Mouse (Mus musculus) intestine, embryonic 16.5 days (tissue): Measurements from ENCODE around the gene Tff2. TPM values are rescaled to one million over a fixed set of nuclear protein-coding genes. Genes with fewer than 3 reads are reported as not detected.

Experiments
- ATAC-seq: fragments of 200-750 bp; cut with Nextera tagmentation; 2 replicates; pipeline ENCODE4 v1.8.0; 2017; ENCODE audit warnings: moderate TSS enrichment, moderate library complexity
- H3K27ac ChIP-seq: fragments of 300-500 bp; sonication (generic); 2 replicates; pipeline ENCODE4 v1.5.1; 2014; ENCODE audit warnings: mild to moderate bottlenecking, low read length
- H3K27me3 ChIP-seq: fragments of 300-500 bp; sonication (generic); replicated peaks from 2 replicates; pipeline ENCODE4 v1.6.1; 2014; ENCODE audit warnings: low read length, control low read depth, mixed read lengths; ENCODE audit not compliant: control insufficient read depth, insufficient read depth
- H3K36me3 ChIP-seq: fragments of 300-500 bp; sonication (generic); 2 replicates; pipeline ENCODE4 v1.6.1; 2014; ENCODE audit warnings: low read length, control low read depth; ENCODE audit not compliant: control insufficient read depth, insufficient read depth
- H3K4me1 ChIP-seq: fragments of 300-500 bp; sonication (generic); 2 replicates; pipeline ENCODE4 v1.6.1; 2014; ENCODE audit warnings: low read length, control low read depth, mixed read lengths; ENCODE audit not compliant: control insufficient read depth, insufficient read depth
- H3K4me2 ChIP-seq: fragments of 300-500 bp; sonication (generic); 2 replicates; pipeline ENCODE4 v1.6.1; 2014; ENCODE audit warnings: low read depth, low read length, control low read depth
- H3K4me3 ChIP-seq: fragments of 300-500 bp; sonication (generic); 2 replicates; pipeline ENCODE4 v1.5.1; 2014; ENCODE audit warnings: mild to moderate bottlenecking, low read length
- H3K9ac ChIP-seq: fragments of 300-500 bp; sonication (generic); 2 replicates; pipeline ENCODE4 v1.6.1; 2014; ENCODE audit warnings: low read depth, low read length
- H3K9me3 ChIP-seq: fragments of 300-500 bp; sonication (generic); 2 replicates; pipeline ENCODE4 v1.6.1; 2016; ENCODE audit warnings: low read length, control low read depth; ENCODE audit not compliant: control insufficient read depth
- WGBS: fragments of 180-500 bp; shearing (Covaris S2); extraction: QIAGEN DNeasy Blood & Tissue Kit; methylation state at CpG from one replicate; pipeline ENCODE4 v1.1.7; 2014; 5-methylcytosine and 5-hydroxymethylcytosine counted together
- polyA plus RNA-seq: library from polyadenylated mRNA; unstranded; fragments of >200 nt; fragmentation: Nextera tagmentation; extraction: Ambion mirVana; gene quantifications from 2 replicates; pipeline ENCODE4 v1.2.1, GENCODE M21; 2015

Gene Tff2
- polyA plus RNA-seq, 1 experiment from 2014 or later = 5.2 TPM

DNA sequence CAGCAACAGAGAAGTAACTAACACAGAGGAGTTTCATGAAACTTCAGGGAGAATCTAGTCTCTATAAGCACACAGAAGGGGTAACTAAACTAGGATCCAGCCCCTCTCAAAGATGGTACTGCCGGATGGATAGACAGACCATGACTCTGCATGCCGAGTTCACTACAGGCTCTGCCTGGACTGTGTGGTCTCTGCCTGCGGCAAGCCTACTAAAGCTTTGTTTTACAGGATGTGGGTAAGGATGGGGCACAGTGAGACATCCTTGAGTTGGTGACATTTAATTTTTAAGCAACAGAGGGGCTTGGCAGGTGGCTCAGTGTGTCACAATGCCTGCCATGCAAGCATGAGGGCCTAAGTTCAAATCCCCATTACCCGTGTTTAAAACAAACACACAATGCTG is 32.2 kb upstream of the Tff2 start:
- Histone ChIP-seq H3K4me1 (no peaks in the 10 kb centered on the region), H3K9me3 (no peaks in the 10 kb centered on the region), H3K9ac (no peak overlapping the region), H3K36me3 (no peaks in the 10 kb centered on the region), H3K4me2 (no peak overlapping the region), H3K27me3 (no peaks in the 10 kb centered on the region), H3K4me3 (no peak overlapping the region), H3K27ac (no peak overlapping the region)
- no peak for ATAC-seq
- WGBS = 81% methylated on average over 4 of the region's 4 CpGs

DNA sequence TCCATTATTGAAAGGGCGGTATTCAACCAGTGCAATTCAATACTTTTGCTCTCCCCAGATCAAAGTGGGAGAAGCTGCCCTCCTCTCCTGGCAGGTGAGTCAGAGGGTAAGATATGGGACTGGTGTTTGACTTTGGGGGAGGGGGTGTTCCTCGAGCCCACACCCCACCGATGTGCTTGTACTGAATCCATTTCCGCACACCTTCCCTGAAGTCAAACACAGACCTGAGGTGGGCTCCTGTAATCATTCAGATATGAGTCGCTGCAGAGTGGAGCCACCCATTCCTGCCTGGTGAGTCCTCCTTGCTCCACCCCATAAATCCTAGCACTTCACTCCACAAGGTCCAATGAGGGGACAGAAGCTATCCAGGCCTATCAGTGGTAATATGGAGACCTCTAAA is 25.7 kb upstream of the Tff2 start:
- no peaks in the 10 kb centered on the region for H3K36me3 ChIP-seq
- no peak overlapping the region for H3K9ac ChIP-seq
- 69% methylated on average over 5 of the region's 5 CpGs for WGBS
- no peaks in the 10 kb centered on the region for H3K27me3 ChIP-seq
- no peak overlapping the region for H3K27ac ChIP-seq
- H3K4me1 ChIP-seq = no peaks in the 10 kb centered on the region
- H3K9me3 ChIP-seq = no peaks in the 10 kb centered on the region
- no peak overlapping the region for H3K4me2 ChIP-seq
- H3K4me3 ChIP-seq = no peak overlapping the region
- no peak for ATAC-seq

DNA sequence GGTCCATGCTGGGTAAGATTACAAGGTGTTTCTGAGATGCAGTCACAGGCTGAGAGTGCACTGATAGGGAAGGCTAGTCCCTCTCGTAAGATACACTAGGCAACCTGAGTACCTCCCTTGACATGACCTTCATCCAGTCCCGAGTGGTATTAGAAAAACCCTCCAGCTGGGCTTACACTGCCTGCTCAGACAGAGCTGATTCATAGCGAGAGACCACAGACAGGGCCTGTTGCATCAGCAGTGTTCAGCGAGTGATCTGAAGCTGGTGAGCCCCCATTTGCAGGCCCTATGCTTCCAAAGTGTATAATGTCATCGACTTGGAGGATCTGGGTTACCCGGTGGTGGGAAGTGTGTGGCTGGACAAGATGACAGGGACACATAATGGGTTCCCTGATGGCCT is 21.0 kb upstream of the Tff2 start, which contains the start of gene Tff1:
Gene Tff1, minus strand, starts transcription at position 151 of the 400 bp plus-strand sequence.
- no peaks in the 10 kb centered on the region for H3K36me3 ChIP-seq
- H3K4me1 ChIP-seq = no peaks in the 10 kb centered on the region
- ATAC-seq = no peak
- H3K4me2 ChIP-seq = no peak within 1 kb of the TSS
- no peak within 1 kb of the TSS for H3K27ac ChIP-seq
- no peak within 1 kb of the TSS for H3K4me3 ChIP-seq
- WGBS = 75% methylated on average over 6 of the region's 6 CpGs
- H3K9ac ChIP-seq = no peak within 1 kb of the TSS
- H3K9me3 ChIP-seq = no peaks in the 10 kb centered on the region
- H3K27me3 ChIP-seq = no peaks in the 10 kb centered on the region

DNA sequence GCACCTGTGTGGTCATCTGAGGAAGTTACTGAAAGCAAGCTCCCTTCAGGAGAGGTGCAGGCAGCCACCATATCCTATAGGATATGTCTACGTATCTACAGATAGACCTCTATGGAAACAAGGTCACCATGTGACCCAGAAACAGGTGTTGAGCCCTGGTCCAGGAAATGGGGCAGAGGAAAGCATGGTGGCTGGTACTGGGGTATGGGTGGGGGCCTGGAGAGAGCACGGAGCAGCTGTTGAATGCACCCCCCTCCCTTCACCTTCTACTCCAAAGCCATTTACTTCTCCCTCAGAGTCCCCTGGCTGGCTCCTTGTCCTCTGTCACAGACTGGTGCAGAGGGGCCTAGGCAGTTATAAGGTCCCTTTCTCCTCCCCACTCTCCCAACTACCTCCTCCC is 19.7 kb upstream of the Tff2 start:
- Histone ChIP-seq H3K9me3 (no peaks in the 10 kb centered on the region), H3K9ac (no peak overlapping the region), H3K4me1 (no peaks in the 10 kb centered on the region), H3K27ac (no peak overlapping the region), H3K4me2 (no peak overlapping the region), H3K4me3 (no peak overlapping the region), H3K27me3 (no peaks in the 10 kb centered on the region), H3K36me3 (no peaks in the 10 kb centered on the region)
- 79% methylated on average over 2 of the region's 2 CpGs for WGBS
- ATAC-seq = no peak

DNA sequence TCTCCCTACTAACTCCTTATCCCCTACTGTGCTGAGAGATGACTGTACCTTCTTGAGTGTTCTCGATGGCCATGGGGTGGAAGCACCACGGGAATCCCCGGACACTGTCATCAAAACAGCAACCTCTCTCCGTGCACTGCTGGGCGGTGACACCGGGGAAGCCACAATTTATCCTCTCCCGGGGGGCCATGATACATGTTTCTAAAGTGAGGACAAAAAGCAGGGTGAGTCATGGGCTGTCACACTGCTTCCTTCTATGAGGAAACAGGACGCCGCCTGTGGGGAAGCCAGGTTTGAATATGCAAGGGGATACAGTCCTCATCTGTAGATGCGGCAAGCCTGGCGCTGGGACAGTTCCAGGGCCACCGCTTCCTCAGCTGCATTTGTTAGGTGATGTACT is 18.5 kb upstream of the Tff2 start:
- no peak for ATAC-seq
- no peak overlapping the region for H3K27ac ChIP-seq
- no peak overlapping the region for H3K4me3 ChIP-seq
- 81% methylated on average over 12 of the region's 12 CpGs for WGBS
- H3K36me3 ChIP-seq = no peaks in the 10 kb centered on the region
- no peak overlapping the region for H3K4me2 ChIP-seq
- H3K27me3 ChIP-seq = no peaks in the 10 kb centered on the region
- H3K4me1 ChIP-seq = no peaks in the 10 kb centered on the region
- H3K9ac ChIP-seq = no peak overlapping the region
- H3K9me3 ChIP-seq = no peaks in the 10 kb centered on the region

DNA sequence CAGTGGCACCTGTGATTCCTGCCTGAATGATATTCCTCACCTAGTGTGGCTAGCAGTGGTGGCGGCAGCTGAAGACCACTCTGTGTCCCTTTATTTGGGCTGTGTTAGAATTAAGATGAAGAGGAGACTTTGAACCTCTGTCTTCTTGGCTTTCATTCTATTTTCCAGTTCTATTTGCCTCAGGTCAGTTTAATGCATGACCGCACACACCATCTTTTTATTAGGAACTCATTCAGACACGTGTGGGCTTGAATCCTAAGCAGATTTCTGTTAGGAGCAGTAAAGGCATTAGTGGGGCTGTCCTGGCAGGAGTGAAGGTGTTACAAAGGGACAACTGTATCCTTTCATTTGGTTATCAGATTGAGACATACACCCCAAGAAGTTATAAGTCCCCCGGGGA is 16.2 kb upstream of the Tff2 start:
- H3K27ac ChIP-seq = no peak overlapping the region
- H3K9me3 ChIP-seq = no peaks in the 10 kb centered on the region
- ATAC-seq = no peak

DNA sequence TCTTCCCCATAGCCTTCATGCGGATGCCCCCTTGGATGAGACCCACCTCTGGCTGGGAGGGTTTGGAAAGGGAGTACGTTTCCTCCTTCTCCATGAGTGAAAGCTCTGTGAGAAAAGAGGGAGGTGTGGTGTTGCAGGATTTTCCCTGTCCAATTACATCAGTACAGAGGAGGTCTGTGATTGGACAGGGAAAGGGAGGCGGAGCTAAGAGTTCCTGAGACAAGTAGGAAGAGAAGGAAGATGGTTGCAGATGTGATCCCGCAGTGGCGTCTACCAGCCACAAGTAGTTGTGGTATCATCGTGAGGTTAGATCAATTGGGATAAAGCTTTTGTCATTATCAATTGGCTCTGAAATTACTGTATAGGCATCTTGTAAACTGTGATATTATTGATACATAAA is 13.8 kb upstream of the Tff2 start:
- H3K9ac ChIP-seq = no peak overlapping the region
- 81% methylated on average over 6 of the region's 6 CpGs for WGBS
- H3K27ac ChIP-seq = no peak overlapping the region
- H3K36me3 ChIP-seq = no peaks in the 10 kb centered on the region
- H3K4me1 ChIP-seq = 0 out of 2 replicates have a peak, but pooled peaks cover 3% of the 10 kb centered on the region
- no peaks in the 10 kb centered on the region for H3K9me3 ChIP-seq
- no peaks in the 10 kb centered on the region for H3K27me3 ChIP-seq
- no peak for ATAC-seq
- no peak overlapping the region for H3K4me3 ChIP-seq
- no peak overlapping the region for H3K4me2 ChIP-seq

More for the DNA sequence above, 16.2 kb upstream of the Tff2 start:
- WGBS = 84% methylated on average over 4 of the region's 4 CpGs
- Histone ChIP-seq H3K4me2 (no peak overlapping the region), H3K9ac (no peak overlapping the region), H3K4me3 (no peak overlapping the region), H3K36me3 (no peaks in the 10 kb centered on the region), H3K4me1 (0 out of 2 replicates have a peak, but pooled peaks cover 3% of the 10 kb centered on the region), H3K27me3 (no peaks in the 10 kb centered on the region)

DNA sequence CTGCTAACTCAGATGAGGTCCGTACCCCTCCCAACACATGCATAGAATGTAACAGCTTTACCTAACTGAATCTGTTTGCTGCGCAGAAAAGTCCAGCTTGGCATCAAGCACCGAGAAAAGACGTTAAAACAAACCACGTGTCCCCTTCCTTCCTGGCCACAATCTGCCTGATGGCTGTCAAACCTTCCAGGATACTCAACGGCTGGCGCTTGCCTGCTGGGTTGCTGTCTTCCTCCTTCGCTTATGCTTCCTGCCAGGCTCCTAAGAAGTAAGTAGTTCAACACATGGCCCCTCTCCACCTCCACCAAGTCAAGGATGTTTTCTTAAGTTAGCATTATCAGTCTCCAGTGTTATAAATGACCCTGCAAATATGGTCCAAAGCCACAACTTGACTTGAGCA is 9.7 kb upstream of the Tff2 start:
- no peak overlapping the region for H3K27ac ChIP-seq
- no peaks in the 10 kb centered on the region for H3K36me3 ChIP-seq
- no peak for ATAC-seq
- H3K4me2 ChIP-seq = no peak overlapping the region
- no peak overlapping the region for H3K4me3 ChIP-seq
- 0 out of 2 replicates have a peak, but pooled peaks cover 3% of the 10 kb centered on the region for H3K4me1 ChIP-seq
- no peaks in the 10 kb centered on the region for H3K27me3 ChIP-seq
- WGBS = 66% methylated on average over 8 of the region's 8 CpGs
- no peak overlapping the region for H3K9ac ChIP-seq
- H3K9me3 ChIP-seq = no peaks in the 10 kb centered on the region

DNA sequence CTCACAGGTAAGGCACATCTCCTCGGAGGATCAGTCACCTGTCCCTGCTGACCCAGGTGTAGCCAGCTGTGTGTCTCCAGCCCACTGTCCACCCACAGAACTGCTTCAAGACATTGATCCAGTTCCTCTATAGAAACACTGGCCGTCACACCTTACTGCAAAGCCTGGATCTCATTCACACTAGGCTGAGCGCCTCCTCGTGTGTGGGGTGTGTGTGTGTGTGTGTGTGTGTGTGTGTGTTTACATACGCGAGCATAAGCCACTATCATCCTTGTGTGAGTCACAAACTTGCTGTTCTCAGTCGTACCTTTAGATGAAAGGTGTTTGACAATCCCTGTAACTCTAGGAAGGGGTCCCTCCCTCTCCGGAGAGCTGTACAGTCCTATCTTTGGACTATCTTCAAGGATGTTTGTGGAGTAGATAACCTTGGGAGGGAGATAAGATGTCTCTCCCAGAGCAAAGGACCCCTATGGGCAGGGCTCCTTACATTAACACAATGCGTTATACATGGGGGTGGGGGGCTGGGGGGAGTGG is 9.0 kb upstream of the Tff2 start:
- Histone ChIP-seq H3K27ac (no peak overlapping the region), H3K27me3 (no peaks in the 10 kb centered on the region), H3K9me3 (no peaks in the 10 kb centered on the region), H3K4me2 (no peak overlapping the region), H3K4me3 (no peak overlapping the region), H3K4me1 (0 out of 2 replicates have a peak, but pooled peaks cover 3% of the 10 kb centered on the region), H3K36me3 (no peaks in the 10 kb centered on the region), H3K9ac (no peak overlapping the region)
- WGBS = 57% methylated on average over 9 of the region's 9 CpGs
- ATAC-seq = peak; percentile 60; the same call in 1 of the 2 replicates

DNA sequence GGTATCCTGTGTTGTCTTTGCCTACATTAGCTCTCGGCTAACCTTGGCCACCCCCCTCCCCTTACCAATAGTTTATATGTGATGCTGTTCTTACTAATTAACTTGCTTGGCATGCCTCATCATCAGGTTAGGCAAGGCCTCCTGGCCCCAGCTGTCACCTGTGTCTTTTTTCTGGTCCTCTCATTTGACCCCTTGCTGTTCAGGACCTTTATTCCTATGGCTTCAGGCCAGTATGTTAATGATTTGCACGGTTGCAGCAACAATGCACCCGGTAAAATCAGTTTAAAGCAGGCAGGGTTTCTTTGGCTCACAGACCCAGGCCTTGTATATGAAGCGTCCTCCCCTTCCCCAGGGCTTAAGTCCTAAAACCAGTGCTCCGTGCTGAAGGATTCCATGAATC is 8.4 kb upstream of the Tff2 start:
- 54% methylated on average over 5 of the region's 5 CpGs for WGBS
- Histone ChIP-seq H3K4me2 (no peak overlapping the region), H3K4me1 (0 out of 2 replicates have a peak, but pooled peaks cover 3% of the 10 kb centered on the region), H3K9me3 (no peaks in the 10 kb centered on the region), H3K27ac (no peak overlapping the region), H3K9ac (no peak overlapping the region), H3K27me3 (no peaks in the 10 kb centered on the region), H3K4me3 (no peak overlapping the region), H3K36me3 (no peaks in the 10 kb centered on the region)
- ATAC-seq = peak; percentile 46
